Mouse (Mus musculus) megakaryocyte-erythroid progenitor cell, adult 5 weeks (primary cell): ENCODE measurements around the gene Olfr1322. TPM values are rescaled to one million over a fixed set of nuclear protein-coding genes. Genes with fewer than 3 reads are reported as not detected.

Experiments
- polyA plus RNA-seq: library from polyadenylated mRNA; stranded (reverse); fragments of >175 nt; gene quantifications from 2 replicates; pipeline ENCODE4 v1.2.3, GENCODE M21; 2012

Gene Olfr1322
- not detected in 2 replicates for polyA plus RNA-seq

DNA sequence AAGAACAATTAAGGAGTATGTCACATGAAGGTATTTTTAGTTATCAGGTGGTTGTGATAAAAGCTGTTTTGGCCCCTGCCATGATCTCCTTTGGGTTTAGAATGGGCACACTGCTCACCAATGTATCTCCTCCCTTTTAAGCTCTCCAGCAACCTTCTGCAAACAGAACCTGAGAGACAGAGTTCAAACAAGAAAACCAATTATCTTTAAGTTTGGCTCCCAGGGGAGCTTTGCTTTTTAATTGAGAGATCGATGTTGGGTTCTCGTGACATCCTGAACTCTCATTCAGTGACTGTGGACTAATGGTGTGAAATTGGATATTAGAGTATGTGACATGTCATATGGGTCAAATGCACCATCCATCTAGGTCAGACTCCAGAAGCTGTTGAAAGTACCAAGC is at the start of gene Olfr1322:
Gene Olfr1322 (minus strand): TSS at position 101 of the 400 bp plus-strand sequence.

Other genes with a start within 250 kb of the Olfr1322 start
- gene Olfr1320, start 219.2 kb downstream of the Olfr1322 start, polyA plus RNA-seq, result not detected in 2 replicates
- not detected in 2 replicates for gene Olfr1321, start 156.4 kb downstream of the Olfr1322 start, polyA plus RNA-seq
- not detected in 2 replicates for gene Igsf1, start 93.7 kb downstream of the Olfr1322 start, polyA plus RNA-seq
- not detected in 2 replicates for gene Olfr1323, start 127.9 kb upstream of the Olfr1322 start, polyA plus RNA-seq